Mouse (Mus musculus) C2C12 (cell line): ENCODE results near the gene Kiss1r.

Experiments
- CTCF ChIP-seq: IDR thresholded peaks from one replicate; pipeline ENCODE4 v1.5.1; 2011; ENCODE audit not compliant: control insufficient read depth, insufficient read depth, insufficient read length
- MYOD1 ChIP-seq: IDR thresholded peaks from one replicate; pipeline ENCODE4 v1.6.1; 2011; ENCODE audit warnings: low read depth; ENCODE audit not compliant: control insufficient read depth, insufficient read length
- MYOG ChIP-seq: IDR thresholded peaks from one replicate; pipeline ENCODE4 v1.6.1; 2011; ENCODE audit not compliant: control insufficient read depth, insufficient read length; ENCODE audit errors: extremely low read depth
- USF1 ChIP-seq: IDR thresholded peaks from one replicate; pipeline ENCODE4 v1.6.1; 2011; ENCODE audit warnings: low read depth, mild to moderate bottlenecking, control low read depth, moderate library complexity

DNA sequence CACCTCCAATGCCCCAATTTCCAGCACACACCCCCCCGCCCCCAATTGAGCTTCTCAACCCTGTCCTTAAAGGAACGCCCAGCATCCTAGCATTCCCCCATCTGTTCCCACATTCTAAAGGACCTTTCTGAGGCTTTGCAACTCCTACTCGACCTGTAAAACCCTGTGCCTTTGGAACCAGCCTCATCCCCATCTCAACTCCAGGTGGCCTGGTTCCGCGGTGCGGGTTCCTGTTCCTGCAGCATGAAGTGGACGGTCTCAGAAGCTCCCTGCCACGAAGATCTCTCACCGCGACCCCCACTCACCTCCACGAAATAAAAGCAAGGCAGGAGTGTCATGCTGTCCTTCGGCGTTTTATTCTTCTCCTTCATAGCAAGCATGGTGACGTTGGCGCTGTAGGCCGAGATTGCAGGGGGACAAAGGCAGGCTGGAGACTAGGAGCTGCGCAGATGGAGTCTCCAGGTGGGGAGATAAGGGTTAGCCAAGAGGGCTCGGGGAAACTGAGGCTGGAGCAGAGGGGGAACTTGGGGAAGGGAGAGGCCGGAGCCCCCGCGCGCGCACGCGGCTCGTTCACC lies 43.0 kb upstream of the Kiss1r start:
- TF ChIP-seq CTCF (no peak), USF1 (no peak), MYOG (no peak), MYOD1 (no peak)
